Mouse (Mus musculus): ENCODE data around the gene Pus10.
A peak's percentile ranks its signal among the peaks of the same experiment; 100 is the strongest.

Pus10 gene

DNA sequence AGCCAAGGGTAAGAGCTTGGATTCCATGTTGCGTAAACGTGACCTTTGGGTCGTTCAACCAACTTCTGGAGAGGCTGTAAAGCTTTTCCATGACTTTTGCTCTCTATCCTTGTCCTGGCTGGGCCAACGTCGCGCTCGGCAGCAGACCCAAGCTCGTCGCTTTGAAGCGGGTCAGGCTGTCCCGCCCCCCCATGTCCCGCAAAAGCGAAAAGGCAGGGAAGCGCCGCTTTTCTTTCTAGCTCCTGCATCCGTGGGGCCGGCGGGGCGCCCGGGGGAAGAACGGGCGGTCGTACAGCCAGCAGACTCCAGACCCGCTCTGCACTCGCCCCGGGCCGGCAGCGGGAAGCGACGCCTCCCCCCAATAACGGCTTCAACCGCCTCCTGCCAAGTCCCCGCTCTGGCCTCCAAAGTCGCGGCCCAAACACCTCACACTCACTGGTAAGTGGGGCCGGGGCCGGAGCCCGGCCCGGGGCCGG, at the start of gene Pus10:
Gene Pus10, plus strand, starts transcription at position 364 of the 476 bp plus-strand sequence.
- DNase-seq (ENCODE audit: low read depth, low spot score) = peak; percentile 26

DNA sequence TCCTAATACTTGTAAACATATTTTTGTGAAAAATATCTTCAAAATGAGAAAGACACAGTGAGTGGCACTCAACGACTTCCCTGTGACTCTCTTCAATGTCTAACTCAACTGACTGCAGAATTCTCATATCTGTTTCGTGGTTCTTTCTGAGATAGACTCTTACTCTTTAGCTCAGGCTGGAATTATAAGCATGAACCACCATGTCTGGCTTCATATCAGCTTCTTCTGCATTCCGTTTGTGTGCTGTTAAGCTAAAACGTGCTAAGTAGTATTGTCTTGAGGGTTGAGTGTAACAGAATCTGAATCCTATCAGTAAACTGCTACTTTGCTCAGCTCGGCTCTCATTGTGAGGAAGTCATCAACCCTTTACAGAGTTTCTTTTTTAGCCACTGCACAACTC, 46.5 kb upstream of the Pus10 start:
- DNase-seq (ENCODE audit: low read depth, low spot score) = no peak

DNA sequence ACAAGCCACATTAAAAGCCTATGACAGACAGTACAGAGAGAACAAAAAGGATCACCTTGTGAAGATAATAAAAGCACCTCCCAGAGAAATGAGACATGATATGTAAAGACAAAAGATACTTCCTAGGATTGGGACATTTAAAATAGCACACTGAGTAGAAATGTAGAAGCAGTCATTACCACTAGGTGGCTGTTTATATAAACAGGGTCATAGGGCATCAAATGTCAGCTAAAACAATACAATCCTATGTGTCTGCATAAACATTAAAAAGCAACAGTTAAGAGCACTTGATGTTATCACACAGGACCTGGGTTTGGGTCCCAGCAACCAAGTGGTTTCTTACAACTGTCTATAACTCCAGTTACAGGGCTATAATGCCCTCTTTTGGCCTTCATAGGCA, 34.8 kb upstream of the Pus10 start:
- no peak for DNase-seq (ENCODE audit: low read depth, low spot score)

DNA sequence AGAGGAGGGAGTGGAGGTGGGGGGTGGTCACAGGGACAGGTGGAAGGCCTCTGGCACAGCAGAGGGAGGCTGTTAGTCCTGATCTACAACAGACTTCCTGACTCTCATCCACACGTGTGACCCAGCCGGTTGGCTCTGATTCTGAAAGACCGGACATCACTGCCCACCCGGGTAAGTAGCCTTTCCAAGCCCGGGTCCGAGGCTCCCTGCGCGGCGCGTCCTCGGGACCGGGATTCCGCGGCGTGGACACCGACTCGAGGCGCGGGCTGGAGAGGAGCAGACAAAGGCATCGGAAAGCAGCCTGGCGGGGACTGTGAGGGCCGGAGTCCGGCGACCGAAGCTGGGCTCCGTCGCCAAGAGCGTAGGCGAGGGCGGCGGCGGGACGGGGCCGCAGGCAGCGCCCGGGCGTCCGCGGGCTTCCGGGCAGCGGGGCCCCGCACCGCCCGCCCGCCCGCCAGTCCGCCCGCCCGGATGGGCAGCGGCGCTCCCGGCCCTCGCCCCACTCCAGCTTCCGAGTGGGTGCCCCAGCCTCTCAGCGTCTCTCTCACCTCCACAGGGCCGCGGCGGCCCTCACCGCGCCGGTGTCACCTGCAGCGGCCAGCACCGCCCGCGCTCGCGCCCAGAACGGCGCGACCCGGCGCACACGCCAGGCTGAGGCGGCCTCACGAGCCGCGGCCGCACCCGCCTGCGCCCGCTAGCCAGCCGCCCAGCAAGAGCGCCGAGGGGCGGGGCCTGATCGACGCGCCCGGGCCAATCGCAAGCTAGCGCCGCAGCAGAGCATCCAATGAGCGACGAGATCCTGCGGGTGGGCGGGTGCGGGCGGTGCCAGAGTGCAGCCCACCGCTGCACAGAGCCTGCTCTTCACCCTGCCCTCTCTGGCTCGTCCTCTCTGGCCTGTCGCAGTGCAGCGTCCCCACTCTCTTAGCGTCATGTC, 32.3 kb upstream of the Pus10 start, which contains the start of gene 0610010F05Rik:
Gene 0610010F05Rik, minus strand, starts transcription at position 695 of the 934 bp plus-strand sequence.
- peak; percentile 93 for DNase-seq (ENCODE audit: low read depth, low spot score)

DNA sequence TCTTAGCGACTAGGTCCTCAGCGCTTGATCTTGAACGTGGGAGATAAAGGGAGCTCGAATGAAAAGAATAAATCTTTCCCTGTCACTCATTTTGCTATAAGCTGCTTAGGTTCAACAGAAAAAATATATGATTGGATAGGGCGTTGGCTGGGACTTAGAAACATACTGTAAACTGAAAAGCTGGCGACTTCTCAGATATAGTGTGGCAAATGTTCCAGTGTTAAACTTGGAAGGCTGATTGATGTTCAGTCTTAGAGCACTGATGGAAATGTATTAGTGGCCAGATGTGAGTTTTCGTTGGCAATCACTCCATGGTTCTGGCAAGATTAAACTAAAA, 31.6 kb upstream of the Pus10 start:
- no peak for DNase-seq (ENCODE audit: low read depth, low spot score)

DNA sequence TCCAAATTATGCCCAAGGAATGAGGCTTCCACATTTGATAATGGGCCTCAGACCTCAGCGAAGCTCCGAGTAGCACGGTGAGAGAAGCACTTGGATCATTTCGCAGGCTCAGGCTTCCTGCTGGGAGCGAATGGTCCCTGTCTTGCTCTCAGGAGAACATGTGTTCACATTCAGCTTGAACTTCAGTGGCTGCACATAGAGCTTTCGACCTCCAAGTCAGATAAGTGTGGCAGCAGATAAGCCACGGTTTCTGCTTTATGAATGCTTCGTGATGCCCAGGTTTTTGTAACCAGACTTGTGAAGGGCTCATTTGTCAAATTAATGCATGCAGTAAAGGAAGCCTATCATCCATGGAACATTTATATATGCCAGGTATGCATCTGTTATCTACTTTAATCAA, 30.9 kb upstream of the Pus10 start:
- DNase-seq (ENCODE audit: low read depth, low spot score) = no peak

DNA sequence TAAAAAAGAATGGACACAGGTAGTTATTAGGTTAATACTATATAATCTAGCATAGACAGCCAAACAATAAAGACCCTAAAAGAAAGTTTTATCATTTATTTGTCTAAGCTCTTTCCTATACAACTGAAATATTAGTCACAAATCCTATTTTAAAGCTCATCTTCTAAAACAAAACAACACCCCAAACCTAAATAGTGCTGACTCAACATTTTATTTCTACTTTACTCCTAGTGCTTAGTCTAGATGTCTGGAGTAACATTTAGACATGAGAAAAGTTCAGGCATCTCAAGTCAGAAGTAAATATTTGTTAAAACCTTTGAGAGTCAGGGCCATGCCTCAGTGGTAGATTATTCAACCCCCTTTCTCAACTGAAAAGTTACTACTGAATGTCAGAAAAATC, 18.0 kb upstream of the Pus10 start:
- DNase-seq (ENCODE audit: low read depth, low spot score) = no peak

DNA sequence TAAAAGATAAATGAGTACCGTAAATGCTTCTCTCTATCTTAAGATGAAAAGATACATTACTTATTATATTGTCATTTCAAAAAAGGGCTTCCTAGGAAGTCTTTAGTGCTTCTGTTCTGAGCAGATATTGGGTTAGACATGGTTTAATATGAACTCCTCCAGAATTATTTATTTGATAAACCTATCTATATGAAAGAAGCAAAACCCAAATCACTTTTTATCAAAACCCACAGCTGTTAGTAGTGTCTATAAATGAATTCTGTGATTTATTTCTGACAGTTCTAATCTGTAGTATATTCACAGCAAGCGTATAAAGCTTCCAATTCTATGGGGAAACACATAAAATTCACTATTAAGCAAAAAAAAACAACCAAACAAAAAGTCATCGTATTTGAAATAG, 17.6 kb upstream of the Pus10 start:
- DNase-seq (ENCODE audit: low read depth, low spot score) = no peak

DNA sequence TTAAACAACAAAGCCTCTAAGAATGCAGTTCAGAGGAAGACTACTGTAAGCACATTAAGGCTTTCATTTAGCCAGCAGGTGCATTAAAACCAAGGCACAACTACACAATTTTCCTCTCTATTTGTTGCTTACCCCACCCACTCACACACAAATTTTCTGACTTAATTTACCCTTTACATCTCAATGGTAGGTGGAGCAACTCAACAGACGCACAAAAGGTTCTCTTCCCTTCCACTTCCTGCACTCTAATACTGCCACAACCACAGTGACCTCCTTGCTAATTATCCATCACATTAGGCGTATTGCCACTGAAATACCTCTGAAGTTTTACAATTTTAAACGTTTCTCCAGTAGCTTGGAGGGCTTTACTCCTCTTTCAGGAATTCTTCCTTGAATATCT, 11.8 kb upstream of the Pus10 start:
- DNase-seq (ENCODE audit: low read depth, low spot score) = no peak

DNA sequence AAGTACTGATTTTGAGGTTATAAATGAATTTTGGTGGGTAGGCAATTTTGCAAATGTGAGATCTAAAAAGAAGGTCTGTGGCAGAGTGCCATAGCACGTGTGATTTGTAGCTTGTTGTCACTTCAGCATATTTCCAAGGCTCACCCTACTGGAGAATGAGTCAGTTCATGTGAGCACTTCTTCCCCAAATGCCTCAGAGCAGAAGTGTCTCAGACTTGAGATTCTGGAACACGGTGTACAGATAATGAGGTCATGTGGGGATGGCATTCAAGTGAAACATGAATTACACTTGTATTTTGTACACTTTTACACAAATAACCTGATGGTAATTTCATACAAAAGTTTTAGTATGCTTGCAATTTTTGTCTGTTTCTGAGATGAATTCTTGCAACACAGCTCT, 7.7 kb upstream of the Pus10 start:
- DNase-seq (ENCODE audit: low read depth, low spot score) = peak; percentile 28

DNA sequence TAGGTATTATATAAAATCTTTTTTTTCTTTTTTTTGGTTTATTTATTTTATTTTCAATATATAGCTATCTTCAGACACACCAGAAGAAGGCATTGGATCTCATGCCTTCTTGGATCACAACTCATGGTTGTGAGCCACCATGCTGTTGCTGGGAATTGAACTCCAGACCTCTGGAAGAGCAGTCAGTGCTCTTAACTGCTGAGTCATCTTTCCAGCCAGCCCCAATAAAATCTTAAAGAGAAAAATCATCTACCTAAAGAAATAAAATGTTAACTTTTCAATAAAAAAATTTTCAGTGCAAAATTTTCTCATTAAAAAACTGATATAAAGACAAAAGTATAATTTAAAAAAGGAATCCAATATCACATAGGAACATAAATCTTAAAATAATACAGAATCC, 1.2 kb upstream of the Pus10 start:
- no peak for DNase-seq (ENCODE audit: low read depth, low spot score)

DNA sequence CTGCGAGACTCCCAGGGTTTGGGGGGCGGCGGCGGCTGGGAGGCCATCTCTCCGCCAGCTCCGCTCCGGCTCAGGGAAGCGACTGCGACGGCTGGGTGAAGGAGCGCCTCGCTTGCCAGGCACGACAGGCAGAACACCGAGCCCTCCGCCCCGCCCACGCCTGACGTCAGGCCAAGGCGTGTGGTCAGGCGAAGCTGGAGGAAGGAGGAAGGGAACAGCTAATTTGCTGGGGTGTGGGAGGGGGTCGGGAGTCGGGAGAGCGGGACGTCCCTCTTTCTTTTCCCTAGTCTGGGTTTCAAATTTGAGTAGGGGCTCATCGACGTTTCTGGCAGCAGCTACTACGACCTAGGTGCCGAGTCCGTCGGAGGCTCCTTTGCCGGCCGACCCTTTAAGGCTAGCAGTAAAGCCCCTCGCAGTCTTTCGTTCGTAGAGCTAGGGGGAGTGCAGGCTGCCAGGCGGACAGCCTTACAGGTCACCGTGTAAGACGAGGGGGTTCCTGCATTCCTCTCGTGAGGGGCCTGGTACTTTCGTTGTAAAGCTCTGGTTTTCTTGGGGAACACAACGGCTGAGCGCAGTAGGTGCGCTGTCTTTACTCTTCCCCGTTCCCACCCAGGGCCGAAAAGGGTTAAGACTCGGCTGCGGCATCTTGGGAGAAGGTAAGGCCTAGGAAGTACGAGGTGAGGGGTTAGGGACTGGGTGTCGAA, 476 bp downstream of the Pus10 start, which contains the start of gene Pex13:
Gene Pex13, minus strand, starts transcription at position 162 of the 704 bp plus-strand sequence.
- DNase-seq (ENCODE audit: low read depth, low spot score) = peak; percentile 81

DNA sequence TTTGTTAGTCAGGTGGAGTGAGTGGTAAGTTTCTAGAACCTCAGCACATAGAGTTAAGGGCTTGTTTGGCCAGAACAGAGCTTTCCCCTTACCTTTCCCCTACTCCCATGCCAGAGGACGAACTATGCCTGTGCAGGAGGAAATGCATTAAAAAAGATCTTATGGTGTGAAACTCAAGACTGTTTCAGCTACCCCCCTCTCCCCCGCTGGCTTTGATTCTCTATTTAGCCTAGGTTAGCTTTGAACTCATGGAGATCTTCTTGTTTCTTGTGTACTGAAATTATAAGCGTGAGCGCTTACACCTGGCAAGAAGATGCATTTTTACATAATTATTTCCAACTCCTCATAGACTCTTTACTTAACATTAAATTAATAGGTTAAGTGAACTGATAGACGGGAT, 1.1 kb downstream of the Pus10 start:
- DNase-seq (ENCODE audit: low read depth, low spot score) = no peak

DNA sequence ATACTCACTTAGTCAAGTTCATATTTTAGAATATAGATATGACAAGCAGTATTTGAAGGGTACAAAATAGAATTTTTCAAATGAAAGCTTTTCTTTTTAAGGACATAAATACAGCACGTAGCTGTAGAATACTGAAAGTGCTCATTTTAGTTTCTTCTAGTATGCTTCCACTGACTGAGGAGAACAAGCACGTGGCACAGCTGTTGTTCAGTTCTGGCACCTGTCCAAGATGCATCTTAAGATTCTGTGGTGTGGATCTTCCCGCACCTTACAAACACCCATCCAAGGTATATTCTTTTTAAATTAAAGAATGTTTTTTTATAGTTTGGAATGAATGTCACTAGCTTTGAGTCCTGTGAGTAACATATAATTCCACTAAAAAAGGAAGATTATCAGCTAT, 1.7 kb downstream of the Pus10 start:
- peak; percentile 23 for DNase-seq (ENCODE audit: low read depth, low spot score)

DNA sequence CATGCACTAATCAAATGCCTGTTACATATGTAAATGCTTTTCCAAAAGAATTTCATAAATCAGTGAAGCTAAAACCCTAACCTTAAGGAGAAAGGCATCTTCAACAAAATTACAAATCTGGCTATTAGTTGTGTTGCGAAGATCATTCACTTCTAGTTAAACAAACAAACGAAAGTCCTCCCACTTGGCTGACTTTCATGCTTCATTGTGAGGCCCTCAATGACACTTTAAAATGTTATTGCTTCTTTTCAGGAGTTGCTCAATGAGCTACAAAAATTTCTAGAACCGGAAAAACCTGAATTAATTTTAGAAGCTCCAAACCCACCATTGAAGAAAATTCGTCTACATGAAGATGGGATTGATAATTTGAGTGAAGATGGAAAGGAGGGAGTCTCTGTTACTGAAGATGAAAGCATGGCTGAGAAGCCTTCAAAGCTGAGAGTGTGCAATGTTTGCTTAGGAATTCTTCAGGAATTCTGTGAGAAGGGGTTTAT, 6.8 kb downstream of the Pus10 start:
- DNase-seq (ENCODE audit: low read depth, low spot score) = no peak

DNA sequence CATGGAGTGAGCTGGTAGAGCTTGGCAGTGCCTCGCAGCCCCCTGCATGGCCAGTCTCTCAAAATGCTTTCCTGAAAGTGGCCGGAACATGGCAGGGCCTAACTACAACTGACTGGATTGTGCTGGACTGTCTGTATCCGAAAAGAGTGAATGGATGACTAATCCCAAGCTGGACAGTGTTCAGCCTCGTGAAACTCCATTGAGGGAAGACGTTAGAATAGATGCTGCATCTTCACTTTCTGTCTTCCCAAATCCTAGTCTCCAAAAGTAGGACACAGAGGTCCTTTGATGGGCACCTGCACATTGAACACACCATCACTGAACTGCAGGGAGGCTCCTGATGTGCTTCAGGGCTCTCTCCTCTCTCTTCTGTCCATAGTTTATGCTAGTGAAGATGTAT, 10.6 kb downstream of the Pus10 start:
- DNase-seq (ENCODE audit: low read depth, low spot score) = no peak

DNA sequence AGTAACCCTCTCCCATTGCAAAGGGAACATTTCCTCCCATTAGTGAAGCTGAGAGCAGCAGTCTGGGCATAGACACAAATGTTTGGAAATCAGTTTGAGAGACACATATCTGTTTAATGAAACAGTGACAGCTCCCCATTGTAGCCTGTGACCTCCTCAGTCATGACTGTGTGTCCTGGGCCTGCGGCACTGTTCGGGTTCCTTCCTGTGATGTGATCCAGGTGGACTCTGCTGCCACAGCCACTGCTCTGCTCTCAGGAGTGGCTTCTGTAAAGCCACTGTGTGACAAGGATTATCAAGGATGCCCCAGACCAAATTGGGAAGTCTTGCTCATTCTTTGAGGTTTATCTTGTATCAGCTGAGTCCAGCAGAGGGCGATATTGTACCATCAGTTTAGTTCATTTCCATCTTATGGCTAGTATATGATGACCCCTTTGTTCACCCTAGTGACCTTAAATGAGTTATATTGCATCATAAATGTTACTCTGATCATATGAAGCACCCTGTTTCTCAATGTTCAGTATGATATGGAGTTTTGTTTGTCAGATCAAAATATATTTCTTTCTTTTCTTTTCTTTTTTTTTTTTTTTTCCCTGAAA, 13.7 kb downstream of the Pus10 start:
- peak; percentile 30 for DNase-seq (ENCODE audit: low read depth, low spot score)

DNA sequence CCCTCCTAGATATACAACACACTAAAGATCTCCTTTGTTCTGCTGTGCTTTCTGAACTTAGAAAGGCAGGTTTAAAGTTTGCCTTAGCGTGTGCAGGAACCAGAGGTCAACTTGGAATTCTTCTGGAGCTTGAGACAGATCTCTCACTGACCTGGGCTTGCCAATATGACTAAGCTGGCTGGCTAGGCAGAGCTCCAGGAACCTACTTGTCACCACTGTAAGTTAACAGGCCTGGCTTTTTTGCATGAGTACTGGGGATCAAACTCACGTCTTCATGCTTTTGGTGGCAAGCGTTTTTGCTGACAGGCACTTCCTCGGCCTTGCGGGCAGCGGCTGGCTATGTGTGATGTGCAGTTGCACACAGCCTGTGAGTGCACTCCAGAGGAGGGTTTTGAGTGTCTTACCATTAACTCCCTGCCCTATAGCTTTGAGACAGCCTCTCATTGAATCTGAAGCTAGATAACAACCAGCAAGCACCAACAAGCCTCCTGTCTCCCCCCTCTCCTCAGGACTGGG, 15.0 kb downstream of the Pus10 start:
- DNase-seq (ENCODE audit: low read depth, low spot score) = peak; percentile 16

DNA sequence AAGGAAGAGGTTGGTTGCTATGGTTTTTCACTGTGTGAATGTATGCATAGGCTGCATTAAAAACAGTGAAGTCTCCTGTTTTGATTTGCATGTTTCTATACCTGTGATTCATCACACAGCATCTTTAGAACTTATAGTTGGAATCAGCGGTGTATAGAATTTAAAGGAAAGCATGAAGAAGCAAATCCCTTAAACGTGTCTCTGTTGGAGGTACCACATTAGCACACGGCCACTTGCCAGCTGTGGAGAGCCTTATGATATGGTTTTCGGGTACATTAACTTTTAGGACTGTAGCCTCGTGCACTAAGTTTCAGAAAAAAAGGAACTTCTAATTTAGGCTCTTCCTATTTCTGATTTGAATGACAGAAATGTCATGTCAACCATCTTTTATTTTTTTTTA, 17.1 kb downstream of the Pus10 start:
- DNase-seq (ENCODE audit: low read depth, low spot score) = no peak

DNA sequence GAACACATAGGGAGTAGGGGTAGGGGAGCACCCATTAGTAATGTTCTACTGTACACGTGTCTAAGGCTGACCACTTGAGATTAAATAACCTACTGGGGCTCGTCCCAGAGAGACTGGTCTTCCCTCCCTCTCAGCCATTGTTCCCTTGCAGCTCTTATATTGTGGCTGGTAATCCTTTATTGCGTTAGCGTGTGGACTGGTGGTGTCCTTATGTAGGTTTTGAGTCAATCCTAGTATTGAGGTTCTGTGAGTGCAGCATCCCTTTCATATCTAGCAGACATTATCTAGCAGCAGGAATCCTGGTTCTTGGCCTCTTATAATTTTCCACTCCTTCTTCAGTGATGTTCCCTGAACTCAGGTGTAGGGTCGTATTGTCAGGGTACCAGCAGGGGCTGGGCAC, 21.2 kb downstream of the Pus10 start:
- DNase-seq (ENCODE audit: low read depth, low spot score) = no peak

DNA sequence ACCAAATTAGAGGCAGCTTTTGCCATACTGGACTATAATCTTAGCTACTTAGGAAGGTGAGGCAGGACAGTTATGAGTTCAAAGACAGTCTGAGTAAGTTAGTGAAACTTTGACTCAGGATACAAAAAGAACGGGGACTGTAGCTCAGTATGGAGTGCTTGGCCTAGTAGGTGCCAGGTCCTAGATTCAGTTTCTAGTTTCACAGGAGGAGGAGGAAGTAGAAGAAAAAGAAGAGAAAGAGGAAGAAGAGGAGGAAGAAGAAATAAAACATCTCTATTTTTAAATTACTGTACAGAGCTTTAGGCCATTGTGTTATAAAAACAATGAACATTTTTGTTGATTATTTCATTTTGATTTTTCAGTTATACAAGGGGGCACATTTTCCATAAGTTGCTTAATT, 22.6 kb downstream of the Pus10 start:
- no peak for DNase-seq (ENCODE audit: low read depth, low spot score)

DNA sequence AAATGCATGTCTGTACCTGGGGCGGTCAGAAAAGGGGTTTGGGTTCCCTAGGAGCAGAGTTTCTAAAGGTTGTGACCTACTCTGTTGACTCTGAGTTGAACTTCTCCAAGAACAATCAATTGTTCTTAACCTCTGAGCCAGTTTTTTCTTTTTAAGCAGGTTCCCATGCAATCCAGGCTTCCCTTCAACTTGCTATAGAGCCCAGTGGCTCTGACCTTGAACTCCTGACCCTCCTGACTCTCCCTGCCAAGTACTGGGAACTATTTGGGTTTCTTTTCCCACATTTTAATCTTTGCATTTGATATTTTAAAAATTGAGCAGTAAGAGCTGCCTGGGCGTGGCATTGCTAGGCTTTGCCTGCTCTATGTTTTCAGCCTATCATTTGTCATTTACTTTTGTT, 27.8 kb downstream of the Pus10 start:
- DNase-seq (ENCODE audit: low read depth, low spot score) = no peak

All from skeletal muscle tissue, adult 2 months (tissue).